Mouse (Mus musculus) liver, postnatal 0 days (tissue): ENCODE results near the gene Sgta. TPM values are rescaled to one million over a fixed set of nuclear protein-coding genes. Genes with fewer than 3 reads are reported as not detected.
"Not testable (repeated sequence)": the region's sequence is repeated elsewhere in the genome, so short reads cannot be mapped to it uniquely, and the experiment has no call there.

ENCODE experiments used
- ATAC-seq: fragments of 200-750 bp; cut with Nextera tagmentation; 2 replicates; pipeline ENCODE4 v1.8.0; 2017; ENCODE audit warnings: mild to moderate bottlenecking, moderate library complexity
- DNase-seq: peaks from one replicate; pipeline ENCODE4 v3.0.0-alpha.2; 2016
- H3K27ac ChIP-seq: fragments of 300-500 bp; sonication (generic); 2 replicates; pipeline ENCODE4 v1.5.1; 2014; ENCODE audit warnings: antibody characterized with exemption, moderate library complexity, mild to moderate bottlenecking, low read depth
- H3K27me3 ChIP-seq: fragments of 300-500 bp; sonication (generic); 2 replicates; pipeline ENCODE4 v1.6.1; 2014; ENCODE audit warnings: low read length, control low read depth, mixed read lengths; ENCODE audit not compliant: insufficient read depth
- H3K36me3 ChIP-seq: fragments of 300-500 bp; sonication (generic); replicated peaks from 2 replicates; pipeline ENCODE4 v1.6.1; 2014; ENCODE audit warnings: mild to moderate bottlenecking, control low read depth, low read length, moderate library complexity, mixed read lengths; ENCODE audit not compliant: insufficient read depth
- H3K4me1 ChIP-seq: fragments of 300-500 bp; sonication (generic); 2 replicates; pipeline ENCODE4 v1.6.1; 2014; ENCODE audit warnings: antibody characterized with exemption, mild to moderate bottlenecking, control low read depth; ENCODE audit not compliant: insufficient read depth
- H3K4me2 ChIP-seq: fragments of 300-500 bp; sonication (generic); 2 replicates; pipeline ENCODE4 v1.6.1; 2014; ENCODE audit warnings: low read depth, mild to moderate bottlenecking, low read length, moderate library complexity, mixed read lengths
- H3K4me3 ChIP-seq: fragments of 300-500 bp; sonication (generic); 2 replicates; pipeline ENCODE4 v1.5.1; 2014; ENCODE audit warnings: low read depth, low read length
- H3K9ac ChIP-seq: fragments of 300-500 bp; sonication (generic); replicated peaks from 2 replicates; pipeline ENCODE4 v1.6.1; 2014; ENCODE audit warnings: mild to moderate bottlenecking, moderate library complexity
- H3K9me3 ChIP-seq: fragments of 300-500 bp; sonication (generic); 2 replicates; pipeline ENCODE4 v1.6.1; 2016; ENCODE audit warnings: mild to moderate bottlenecking, control low read depth, low read length, mixed read lengths
- CTCF ChIP-seq: sonication (generic); IDR thresholded peaks from 2 replicates; pipeline ENCODE4 v1.5.1; 2016; ENCODE audit warnings: antibody characterized with exemption, low read depth
- EP300 ChIP-seq: IDR thresholded peaks from 2 replicates; pipeline ENCODE4 v1.6.1; 2016; ENCODE audit warnings: antibody characterized with exemption, low read depth, mild to moderate bottlenecking
- WGBS: fragments of 180-500 bp; shearing (Covaris S2); extraction: QIAGEN DNeasy Blood & Tissue Kit; methylation state at CpG from one replicate; pipeline ENCODE4 v1.1.7; 2014; ENCODE audit not compliant: insufficient replicate concordance; 5-methylcytosine and 5-hydroxymethylcytosine counted together
- polyA plus RNA-seq: library from polyadenylated mRNA; unstranded; fragments of >200 nt; fragmentation: Nextera tagmentation; extraction: Ambion mirVana; gene quantifications from 2 replicates; pipeline ENCODE4 v1.2.1, GENCODE M21; 2015

Gene Sgta
- polyA plus RNA-seq, 1 experiment from 2014 or later = 50.2 TPM

DNA sequence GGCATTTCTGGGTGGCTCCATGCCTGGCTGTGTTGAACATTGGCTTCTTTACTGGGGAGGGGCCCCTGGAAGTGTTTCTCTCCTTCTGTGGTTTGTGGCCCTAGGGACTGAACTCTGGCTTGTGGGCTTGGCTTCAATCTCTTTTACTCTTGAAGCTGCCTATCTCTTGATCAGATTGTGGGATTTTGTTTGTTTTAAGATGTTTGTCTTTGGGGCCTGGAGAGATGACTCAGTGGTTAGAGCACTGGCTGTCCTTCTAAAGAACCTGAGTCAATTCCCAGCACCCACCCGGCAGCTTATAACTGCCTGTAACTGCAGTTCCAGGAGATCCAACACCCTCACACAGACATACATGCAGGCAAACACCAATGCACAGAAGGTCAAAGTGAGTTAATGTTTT lies 16.4 kb upstream of the Sgta start:
- TF ChIP-seq CTCF (no peak), EP300 (no peak)

GRCm38 (mm10) chr10:81075734-81076133 lies 15.8 kb upstream of the Sgta start:
- Histone ChIP-seq H3K9ac (no peak overlapping the region), H3K27ac (peak overlapping the region; percentile 66), H3K4me3 (no peak overlapping the region), H3K27me3 (no peaks in the 10 kb centered on the region), H3K9me3 (no peaks in the 10 kb centered on the region), H3K36me3 (peaks cover 10% of the 10 kb centered on the region; the same call in 1 of the 2 replicates), H3K4me1 (peaks cover 1% of the 10 kb centered on the region), H3K4me2 (no peak overlapping the region)
- TF ChIP-seq EP300 = no peak
- no peak for TF ChIP-seq CTCF
- ATAC-seq (no peak), DNase-seq (no peak)
- WGBS = 58% methylated on average over 8 of the region's 8 CpGs

More for the DNA sequence above, 16.4 kb upstream of the Sgta start:
- peaks cover 15% of the 10 kb centered on the region; the same call in 1 of the 2 replicates for H3K36me3 ChIP-seq
- no peak overlapping the region for H3K9ac ChIP-seq
- no peaks in the 10 kb centered on the region for H3K27me3 ChIP-seq
- ATAC-seq (no peak), DNase-seq (no peak)
- H3K9me3 ChIP-seq = no peaks in the 10 kb centered on the region
- no peak overlapping the region for H3K4me2 ChIP-seq
- H3K4me1 ChIP-seq = no peaks in the 10 kb centered on the region
- no peak overlapping the region for H3K4me3 ChIP-seq
- peak overlapping the region; percentile 66 for H3K27ac ChIP-seq
- WGBS = 84% methylated on average over 1 of the region's 1 CpGs

DNA sequence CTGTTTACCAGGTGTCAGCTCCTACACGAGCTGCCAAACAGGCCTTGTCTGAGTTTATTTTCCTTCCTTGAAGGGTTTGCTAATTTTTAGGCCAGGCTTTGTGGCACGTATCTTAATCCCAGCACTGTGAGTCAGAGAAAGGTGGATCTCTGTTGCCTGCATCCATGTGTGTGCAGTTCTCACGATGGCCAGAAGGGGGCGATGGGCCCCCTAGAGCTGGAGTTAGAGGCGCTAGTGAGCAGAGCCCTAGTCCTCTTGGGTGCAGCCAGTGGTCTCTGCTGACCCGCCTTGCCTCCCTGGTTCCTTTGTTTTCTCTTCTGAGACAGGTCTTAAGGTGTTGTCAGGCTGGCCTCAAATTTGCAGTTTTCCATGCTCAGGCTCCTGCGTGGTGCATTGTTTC lies 13.5 kb upstream of the Sgta start:
- H3K4me2 ChIP-seq = no peak overlapping the region
- H3K36me3 ChIP-seq = 0 out of 2 replicates have a peak, but pooled peaks cover 6% of the 10 kb centered on the region
- H3K4me3 ChIP-seq = no peak overlapping the region
- no peak overlapping the region for H3K27ac ChIP-seq
- H3K9me3 ChIP-seq = no peaks in the 10 kb centered on the region
- H3K4me1 ChIP-seq = peaks cover 9% of the 10 kb centered on the region
- TF ChIP-seq CTCF (peak; percentile 81), EP300 (no peak)
- H3K27me3 ChIP-seq = no peaks in the 10 kb centered on the region
- DNase-seq (peak; percentile 56), ATAC-seq (no peak)
- no peak overlapping the region for H3K9ac ChIP-seq
- WGBS = 64% methylated on average over 7 of the region's 7 CpGs

- Histone ChIP-seq H3K27me3 (no peaks in the 10 kb centered on the region), H3K27ac (no peak overlapping the region), H3K9ac (no peak overlapping the region), H3K9me3 (no peaks in the 10 kb centered on the region), H3K36me3 (0 out of 2 replicates have a peak, but pooled peaks cover 4% of the 10 kb centered on the region), H3K4me3 (no peak overlapping the region), H3K4me1 (peaks cover 9% of the 10 kb centered on the region), H3K4me2 (no peak overlapping the region)
- ATAC-seq (no peak), DNase-seq (no peak)
- WGBS = 88% methylated on average over 8 of the region's 8 CpGs
- TF ChIP-seq CTCF (no peak), EP300 (no peak)
Observed at GRCm38 (mm10) chr10:81072290-81072689, 12.3 kb upstream of the Sgta start.

DNA sequence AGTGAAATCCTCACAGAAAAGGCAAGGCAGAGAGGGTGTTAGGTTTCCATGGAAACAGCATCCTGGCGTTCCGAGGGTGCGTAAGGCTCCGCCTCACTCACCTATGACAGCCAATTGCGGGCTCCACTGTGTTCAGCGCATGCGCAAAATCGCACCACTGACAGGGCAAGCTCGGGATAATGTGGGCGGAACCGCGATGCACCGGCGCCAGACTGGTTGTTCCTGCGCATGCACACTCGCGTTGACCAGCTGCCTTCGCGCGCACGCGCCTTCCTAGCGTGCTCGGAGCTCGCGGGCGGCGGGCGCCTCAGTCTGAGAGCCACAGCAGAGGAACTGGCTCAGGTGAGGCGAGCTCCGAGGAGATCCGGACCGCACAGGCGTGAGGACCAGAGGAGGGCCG lies 9.9 kb upstream of the Sgta start, which contains the start of gene Thop1:
Gene Thop1 (plus strand): TSS at position 200 of the 400 bp plus-strand sequence.
- Histone ChIP-seq H3K4me1 (peaks cover 9% of the 10 kb centered on the region), H3K4me3 (peak within 1 kb of the TSS; percentile 57), H3K9me3 (no peaks in the 10 kb centered on the region), H3K27me3 (no peaks in the 10 kb centered on the region), H3K4me2 (peak within 1 kb of the TSS; percentile 98), H3K27ac (no peak within 1 kb of the TSS), H3K9ac (peak within 1 kb of the TSS; percentile 58), H3K36me3 (0 out of 2 replicates have a peak, but pooled peaks cover 4% of the 10 kb centered on the region)
- WGBS = under 1% methylated on average over 35 of the region's 35 CpGs
- ATAC-seq (peak; percentile 94), DNase-seq (peak; percentile 98)
- TF ChIP-seq CTCF (no peak), EP300 (no peak)

DNA sequence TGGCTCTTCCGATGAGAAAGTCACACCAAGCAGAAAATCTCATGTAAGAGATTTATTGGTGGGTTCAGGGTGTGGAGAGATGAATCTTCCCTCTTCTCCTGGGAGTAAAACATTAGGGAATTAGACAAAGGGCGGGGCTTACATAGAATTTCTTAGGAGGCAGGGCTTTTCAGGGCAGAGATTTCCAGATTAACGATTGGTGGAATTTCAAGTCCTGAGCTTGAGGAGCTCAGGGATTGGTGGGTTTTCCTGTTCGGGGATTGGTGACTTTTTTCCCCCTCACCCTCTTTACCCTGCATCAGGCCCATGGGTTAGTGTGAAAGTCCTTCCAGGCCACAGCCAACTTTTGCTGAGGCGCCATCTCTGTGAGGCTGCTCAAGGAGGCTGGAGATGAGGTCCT lies 8.7 kb upstream of the Sgta start:
- no peak overlapping the region for H3K4me2 ChIP-seq
- no peak overlapping the region for H3K4me3 ChIP-seq
- WGBS = 76% methylated on average over 5 of the region's 5 CpGs
- TF ChIP-seq CTCF (no peak), EP300 (no peak)
- H3K36me3 ChIP-seq = 0 out of 2 replicates have a peak, but pooled peaks cover 4% of the 10 kb centered on the region
- no peaks in the 10 kb centered on the region for H3K27me3 ChIP-seq
- no peak for DNase-seq
- H3K9ac ChIP-seq = no peak overlapping the region
- no peaks in the 10 kb centered on the region for H3K9me3 ChIP-seq
- H3K4me1 ChIP-seq = peaks cover 9% of the 10 kb centered on the region
- ATAC-seq = no peak
- H3K27ac ChIP-seq = no peak overlapping the region

DNA sequence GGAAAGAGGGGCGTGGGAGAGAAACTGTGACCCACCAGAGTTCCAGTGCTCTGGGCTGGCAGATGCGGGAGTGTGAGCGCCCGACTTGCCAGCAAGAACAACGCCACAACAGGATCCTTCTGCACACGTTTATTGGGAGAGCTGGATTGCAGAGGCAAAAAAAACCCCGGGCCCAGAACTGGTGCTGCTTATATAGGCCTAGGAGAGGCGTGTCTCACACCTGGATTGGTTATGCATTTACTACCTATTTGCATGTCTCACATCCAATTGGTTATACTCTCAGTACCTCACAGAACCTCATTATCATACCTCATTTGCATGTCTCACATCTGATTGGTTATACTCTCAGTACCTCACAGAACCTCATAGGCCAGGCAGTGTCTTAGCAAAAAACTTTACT lies 4.5 kb upstream of the Sgta start:
- H3K4me2 ChIP-seq, H3K36me3 ChIP-seq, H3K9ac ChIP-seq, DNase-seq, H3K4me3 ChIP-seq, H3K27me3 ChIP-seq, H3K4me1 ChIP-seq, ATAC-seq, H3K27ac ChIP-seq, H3K9me3 ChIP-seq: not testable (repeated sequence)
- 80% methylated on average over 8 of the region's 8 CpGs for WGBS
